Mouse (Mus musculus) megakaryocyte, embryonic 14.5 days (primary cell): ENCODE data around the gene Rbm43. TPM values are rescaled to one million over a fixed set of nuclear protein-coding genes. Genes with fewer than 3 reads are reported as not detected.

Source experiments
- H3K27me3 ChIP-seq: replicated peaks from 2 replicates; pipeline ENCODE3; 2012; ENCODE audit warnings: inconsistent platforms
- H3K36me3 ChIP-seq: replicated peaks from 2 replicates; pipeline ENCODE3; 2012; ENCODE audit warnings: low read length, inconsistent platforms, mixed read lengths
- H3K4me1 ChIP-seq: 2 replicates; pipeline ENCODE4 v1.6.1; 2012; ENCODE audit warnings: inconsistent platforms
- H3K4me3 ChIP-seq: replicated peaks from 2 replicates; pipeline ENCODE3; 2012; ENCODE audit warnings: moderate library complexity, mild to moderate bottlenecking, inconsistent platforms
- H3K9me3 ChIP-seq: 2 replicates; pipeline ENCODE4 v1.6.1; 2012; ENCODE audit warnings: inconsistent platforms
- FLI1 ChIP-seq: IDR thresholded peaks from 2 replicates; pipeline ENCODE4 v1.6.1; 2012; ENCODE audit warnings: low read length, inconsistent platforms, mixed read lengths
- GATA1 ChIP-seq: IDR thresholded peaks from 3 replicates; pipeline ENCODE4 v1.6.1; 2012; ENCODE audit warnings: mixed read lengths, low read length, inconsistent platforms, borderline replicate concordance
- polyA plus RNA-seq: library from polyadenylated mRNA; stranded (reverse); fragments of >175 nt; gene quantifications from 2 replicates; pipeline ENCODE4 v1.2.3, GENCODE M21; 2012; ENCODE audit warnings: low replicate concordance; ENCODE audit not compliant: insufficient read depth

Rbm43 gene
- 2.2 and 7.5 TPM in 2 replicates for polyA plus RNA-seq

- Histone ChIP-seq H3K36me3 (peaks cover 31% of the 10 kb centered on the region), H3K27me3 (no peaks in the 10 kb centered on the region), H3K9me3 (no peaks in the 10 kb centered on the region), H3K4me1 (peaks cover 57% of the 10 kb centered on the region), H3K4me3 (peak within 1 kb of the TSS; percentile 91)
- 0 out of 2 replicates have a peak, but pooled peaks have one; percentile 30 for TF ChIP-seq FLI1
- no peak for TF ChIP-seq GATA1
These were observed at the start of gene Rbm43 for GRCm38 (mm10) chr2:51934574-51935334. Gene Rbm43, minus strand, starts transcription at chr2:51935163.

- no peak overlapping the region for H3K4me3 ChIP-seq
- no peaks in the 10 kb centered on the region for H3K36me3 ChIP-seq
- TF ChIP-seq GATA1 (no peak), FLI1 (no peak)
- H3K4me1 ChIP-seq, result peaks cover 29% of the 10 kb centered on the region
- peaks cover 16% of the 10 kb centered on the region for H3K9me3 ChIP-seq
- peaks cover 7% of the 10 kb centered on the region for H3K27me3 ChIP-seq
These were observed 47.3 kb upstream of the Rbm43 start for GRCm38 (mm10) chr2:51982288-51982687.

GRCm38 (mm10) chr2:51981630-51982029 lies 46.7 kb upstream of the Rbm43 start:
- peaks cover 29% of the 10 kb centered on the region for H3K4me1 ChIP-seq
- peaks cover 16% of the 10 kb centered on the region for H3K9me3 ChIP-seq
- TF ChIP-seq FLI1 (no peak), GATA1 (no peak)
- H3K27me3 ChIP-seq, result peaks cover 2% of the 10 kb centered on the region
- H3K36me3 ChIP-seq, result no peaks in the 10 kb centered on the region
- peak overlapping the region; percentile 59 for H3K4me3 ChIP-seq

- peak within 1 kb of the TSS; percentile 91 for H3K4me3 ChIP-seq
- peaks cover 8% of the 10 kb centered on the region; the same call in 1 of the 2 replicates for H3K4me1 ChIP-seq
- no peaks in the 10 kb centered on the region for H3K27me3 ChIP-seq
- TF ChIP-seq FLI1, result no peak
- no peak for TF ChIP-seq GATA1
- peaks cover 5% of the 10 kb centered on the region; the same call in 1 of the 2 replicates for H3K9me3 ChIP-seq
- H3K36me3 ChIP-seq, result peaks cover 2% of the 10 kb centered on the region
These were observed 38.5 kb upstream of the Rbm43 start, which contains the start of gene Nmi for GRCm38 (mm10) chr2:51973410-51973968. Gene Nmi, minus strand, starts transcription at chr2:51973494.

- H3K4me1 ChIP-seq, result peaks cover 8% of the 10 kb centered on the region; the same call in 1 of the 2 replicates
- peaks cover 2% of the 10 kb centered on the region for H3K36me3 ChIP-seq
- no peak for TF ChIP-seq FLI1
- no peak for TF ChIP-seq GATA1
- H3K9me3 ChIP-seq, result peaks cover 4% of the 10 kb centered on the region; the same call in 1 of the 2 replicates
- H3K27me3 ChIP-seq, result no peaks in the 10 kb centered on the region
- peak overlapping the region; percentile 91 for H3K4me3 ChIP-seq
These were observed 37.9 kb upstream of the Rbm43 start for GRCm38 (mm10) chr2:51972641-51973409.

GRCm38 (mm10) chr2:51972142-51972541 lies 37.2 kb upstream of the Rbm43 start:
- peaks cover 4% of the 10 kb centered on the region; the same call in 1 of the 2 replicates for H3K9me3 ChIP-seq
- peaks cover 2% of the 10 kb centered on the region for H3K36me3 ChIP-seq
- no peak for TF ChIP-seq FLI1
- no peak for TF ChIP-seq GATA1
- H3K4me3 ChIP-seq, result peak overlapping the region; percentile 91
- no peaks in the 10 kb centered on the region for H3K27me3 ChIP-seq
- peaks cover 8% of the 10 kb centered on the region; the same call in 1 of the 2 replicates for H3K4me1 ChIP-seq

GRCm38 (mm10) chr2:51970897-51971296 lies 35.9 kb upstream of the Rbm43 start:
- Histone ChIP-seq H3K4me3 (no peak overlapping the region), H3K36me3 (peaks cover 2% of the 10 kb centered on the region), H3K27me3 (no peaks in the 10 kb centered on the region), H3K9me3 (peaks cover 4% of the 10 kb centered on the region; the same call in 1 of the 2 replicates), H3K4me1 (peaks cover 8% of the 10 kb centered on the region; the same call in 1 of the 2 replicates)
- no peak for TF ChIP-seq FLI1
- no peak for TF ChIP-seq GATA1

- no peak for TF ChIP-seq FLI1
- no peak for TF ChIP-seq GATA1
- no peaks in the 10 kb centered on the region for H3K27me3 ChIP-seq
- peaks cover 4% of the 10 kb centered on the region; the same call in 1 of the 2 replicates for H3K9me3 ChIP-seq
- no peaks in the 10 kb centered on the region; the same call in 1 of the 2 replicates for H3K4me1 ChIP-seq
- peaks cover 2% of the 10 kb centered on the region for H3K36me3 ChIP-seq
- H3K4me3 ChIP-seq, result no peak overlapping the region
These were observed 32.3 kb upstream of the Rbm43 start for GRCm38 (mm10) chr2:51967288-51967687.

- H3K9me3 ChIP-seq, result no peaks in the 10 kb centered on the region
- H3K36me3 ChIP-seq, result peaks cover 8% of the 10 kb centered on the region
- TF ChIP-seq FLI1, result no peak
- no peak for TF ChIP-seq GATA1
- no peaks in the 10 kb centered on the region for H3K27me3 ChIP-seq
- H3K4me1 ChIP-seq, result no peaks in the 10 kb centered on the region
- no peak overlapping the region for H3K4me3 ChIP-seq
These were observed 18.8 kb upstream of the Rbm43 start for GRCm38 (mm10) chr2:51953648-51954204.
